Mouse (Mus musculus) hindbrain, embryonic 16.5 days (tissue): Measurements from ENCODE around the gene Syngr1. TPM values are rescaled to one million over a fixed set of nuclear protein-coding genes. Genes with fewer than 3 reads are reported as not detected.
A peak's percentile ranks its signal among the peaks of the same experiment; 100 is the strongest.
"Not testable (repeated sequence)": the region's sequence is repeated elsewhere in the genome, so short reads cannot be mapped to it uniquely, and the experiment has no call there.

Experiments used
- ATAC-seq: fragments of 200-750 bp; cut with Nextera tagmentation; 2 replicates; pipeline ENCODE4 v1.8.0; 2017; ENCODE audit warnings: moderate TSS enrichment, moderate library complexity
- H3K27ac ChIP-seq: fragments of 300-500 bp; sonication (generic); 2 replicates; pipeline ENCODE4 v1.5.1; 2014; ENCODE audit warnings: low read depth, mild to moderate bottlenecking, control low read depth, low read length, moderate library complexity
- H3K27me3 ChIP-seq: fragments of 300-500 bp; sonication (generic); replicated peaks from 2 replicates; pipeline ENCODE4 v1.6.1; 2014; ENCODE audit warnings: low read length; ENCODE audit not compliant: control insufficient read depth, insufficient read depth
- H3K36me3 ChIP-seq: fragments of 300-500 bp; sonication (generic); 2 replicates; pipeline ENCODE4 v1.6.1; 2014; ENCODE audit warnings: mild to moderate bottlenecking, low read length, moderate library complexity, mixed read lengths; ENCODE audit not compliant: control insufficient read depth, insufficient read depth
- H3K4me1 ChIP-seq: fragments of 300-500 bp; sonication (generic); 2 replicates; pipeline ENCODE4 v1.6.1; 2014; ENCODE audit warnings: low read depth, low read length; ENCODE audit not compliant: control insufficient read depth, insufficient read depth
- H3K4me2 ChIP-seq: fragments of 300-500 bp; sonication (generic); 2 replicates; pipeline ENCODE4 v1.6.1; 2014; ENCODE audit warnings: mild to moderate bottlenecking, low read length, control low read depth, moderate library complexity
- H3K4me3 ChIP-seq: fragments of 300-500 bp; sonication (generic); 2 replicates; pipeline ENCODE4 v1.5.1; 2014; ENCODE audit warnings: mild to moderate bottlenecking, low read length, control low read depth, moderate library complexity
- H3K9ac ChIP-seq: fragments of 300-500 bp; sonication (generic); 2 replicates; pipeline ENCODE4 v1.6.1; 2014; ENCODE audit warnings: low read depth, mild to moderate bottlenecking, control low read depth, low read length, moderate library complexity
- H3K9me3 ChIP-seq: fragments of 300-500 bp; sonication (generic); 2 replicates; pipeline ENCODE4 v1.6.1; 2014; ENCODE audit warnings: mild to moderate bottlenecking, low read length, moderate library complexity; ENCODE audit not compliant: control insufficient read depth
- WGBS: fragments of 180-500 bp; shearing (Covaris S2); extraction: QIAGEN DNeasy Blood & Tissue Kit; methylation state at CpG from one replicate; pipeline ENCODE4 v1.1.7; 2014; 5-methylcytosine and 5-hydroxymethylcytosine counted together
- polyA plus RNA-seq: library from polyadenylated mRNA; unstranded; fragments of >200 nt; fragmentation: Nextera tagmentation; extraction: Ambion mirVana; gene quantifications from 2 replicates; pipeline ENCODE4 v1.2.1, GENCODE M21; 2015

Syngr1 gene
- polyA plus RNA-seq, 1 experiment from 2014 or later, result 80.3 TPM

- ATAC-seq, result no peak
- Histone ChIP-seq H3K36me3 (peaks cover 21% of the 10 kb centered on the region), H3K4me3 (no peak overlapping the region), H3K27me3 (no peaks in the 10 kb centered on the region), H3K4me2 (no peak overlapping the region), H3K9ac (no peak overlapping the region), H3K9me3 (no peaks in the 10 kb centered on the region), H3K27ac (no peak overlapping the region), H3K4me1 (no peaks in the 10 kb centered on the region)
- WGBS, result 73% methylated on average over 13 of the region's 13 CpGs
Observed at GRCm38 (mm10) chr15:80115866-80116794, 25.0 kb downstream of the Syngr1 start.

- Histone ChIP-seq H3K9me3 (no peaks in the 10 kb centered on the region), H3K4me2 (no peak overlapping the region), H3K27ac (no peak overlapping the region), H3K27me3 (no peaks in the 10 kb centered on the region), H3K4me1 (no peaks in the 10 kb centered on the region), H3K36me3 (peaks cover 16% of the 10 kb centered on the region), H3K9ac (no peak overlapping the region), H3K4me3 (no peak overlapping the region)
- no peak for ATAC-seq
- 65% methylated on average over 8 of the region's 8 CpGs for WGBS
Observed at GRCm38 (mm10) chr15:80117154-80117553, 26.0 kb downstream of the Syngr1 start.

- Histone ChIP-seq H3K4me1 (no peaks in the 10 kb centered on the region), H3K36me3 (peaks cover 4% of the 10 kb centered on the region; the same call in 1 of the 2 replicates), H3K27me3 (no peaks in the 10 kb centered on the region), H3K27ac (no peak overlapping the region), H3K4me3 (no peak overlapping the region), H3K4me2 (no peak overlapping the region), H3K9ac (no peak overlapping the region), H3K9me3 (no peaks in the 10 kb centered on the region)
- WGBS, result 88% methylated on average over 6 of the region's 6 CpGs
- ATAC-seq, result no peak
Observed at GRCm38 (mm10) chr15:80119076-80119475, 27.9 kb downstream of the Syngr1 start.

GRCm38 (mm10) chr15:80121721-80122325 lies 30.7 kb downstream of the Syngr1 start:
- peak; percentile 89 for ATAC-seq
- Histone ChIP-seq H3K9me3 (no peaks in the 10 kb centered on the region), H3K9ac (no peak overlapping the region), H3K27ac (no peak overlapping the region), H3K27me3 (no peaks in the 10 kb centered on the region), H3K4me2 (no peak overlapping the region), H3K36me3 (no peaks in the 10 kb centered on the region), H3K4me1 (no peaks in the 10 kb centered on the region), H3K4me3 (no peak overlapping the region)
- WGBS, result 80% methylated on average over 9 of the region's 9 CpGs

GRCm38 (mm10) chr15:80122431-80122830 lies 31.3 kb downstream of the Syngr1 start:
- not testable (repeated sequence) for H3K36me3 ChIP-seq, H3K9ac ChIP-seq, H3K4me3 ChIP-seq, H3K27ac ChIP-seq, H3K27me3 ChIP-seq, H3K4me1 ChIP-seq, H3K9me3 ChIP-seq, H3K4me2 ChIP-seq, ATAC-seq
- 93% methylated on average over 6 of the region's 6 CpGs for WGBS

GRCm38 (mm10) chr15:80124651-80125050 lies 33.5 kb downstream of the Syngr1 start:
- 85% methylated on average over 4 of the region's 4 CpGs for WGBS
- ATAC-seq, result no peak
- no peaks in the 10 kb centered on the region for H3K36me3 ChIP-seq
- no peak overlapping the region for H3K4me2 ChIP-seq
- H3K9ac ChIP-seq, result no peak overlapping the region
- H3K27ac ChIP-seq, result no peak overlapping the region
- H3K9me3 ChIP-seq, result no peaks in the 10 kb centered on the region
- no peaks in the 10 kb centered on the region for H3K27me3 ChIP-seq
- no peaks in the 10 kb centered on the region for H3K4me1 ChIP-seq
- no peak overlapping the region for H3K4me3 ChIP-seq

- Histone ChIP-seq H3K4me2 (no peak overlapping the region), H3K4me3 (no peak overlapping the region), H3K27me3 (no peaks in the 10 kb centered on the region), H3K9ac (no peak overlapping the region), H3K4me1 (no peaks in the 10 kb centered on the region), H3K9me3 (no peaks in the 10 kb centered on the region), H3K27ac (no peak overlapping the region), H3K36me3 (no peaks in the 10 kb centered on the region)
- ATAC-seq, result no peak
- WGBS, result 58% methylated on average over 1 of the region's 1 CpGs
Observed at GRCm38 (mm10) chr15:80127191-80127590, 36.1 kb downstream of the Syngr1 start.

- Histone ChIP-seq H3K27me3 (no peaks in the 10 kb centered on the region), H3K36me3 (no peaks in the 10 kb centered on the region), H3K4me2 (no peak overlapping the region), H3K4me1 (peaks cover 14% of the 10 kb centered on the region), H3K4me3 (no peak overlapping the region), H3K9ac (no peak overlapping the region), H3K27ac (no peak overlapping the region), H3K9me3 (no peaks in the 10 kb centered on the region)
- 89% methylated on average over 6 of the region's 6 CpGs for whole genome bisulfite sequencing
- no peak for ATAC-seq
Observed at GRCm38 (mm10) chr15:80129982-80130381, 38.8 kb downstream of the Syngr1 start.

- WGBS, result 77% methylated on average over 5 of the region's 5 CpGs
- ATAC-seq, result no peak
- Histone ChIP-seq H3K36me3 (no peaks in the 10 kb centered on the region), H3K4me3 (no peak overlapping the region), H3K27me3 (no peaks in the 10 kb centered on the region), H3K4me1 (peaks cover 14% of the 10 kb centered on the region), H3K27ac (no peak overlapping the region), H3K9ac (no peak overlapping the region), H3K4me2 (no peak overlapping the region), H3K9me3 (no peaks in the 10 kb centered on the region)
Observed at GRCm38 (mm10) chr15:80130689-80131088, 39.6 kb downstream of the Syngr1 start.
